Mouse (Mus musculus) stomach, embryonic 16.5 days (tissue): ENCODE data around the gene Adam11. TPM values are rescaled to one million over a fixed set of nuclear protein-coding genes. Genes with fewer than 3 reads are reported as not detected.
A peak's percentile ranks its signal among the peaks of the same experiment; 100 is the strongest.

Experiments
- ATAC-seq: fragments of 200-750 bp; cut with Nextera tagmentation; 2 replicates; pipeline ENCODE4 v1.8.0; 2017; ENCODE audit warnings: moderate number of reproducible peaks, moderate TSS enrichment; ENCODE audit not compliant: insufficient read depth, low FRiP score
- H3K27ac ChIP-seq: fragments of 300-500 bp; sonication (generic); 2 replicates; pipeline ENCODE4 v1.5.1; 2014; ENCODE audit warnings: low read length
- H3K27me3 ChIP-seq: fragments of 300-500 bp; sonication (generic); 2 replicates; pipeline ENCODE4 v1.6.1; 2014; ENCODE audit warnings: low read length, control low read depth, mixed read lengths; ENCODE audit not compliant: control insufficient read depth, insufficient read depth
- H3K36me3 ChIP-seq: fragments of 300-500 bp; sonication (generic); 2 replicates; pipeline ENCODE4 v1.6.1; 2014; ENCODE audit warnings: low read length; ENCODE audit not compliant: control insufficient read depth, insufficient read depth
- H3K4me1 ChIP-seq: fragments of 300-500 bp; sonication (generic); 2 replicates; pipeline ENCODE4 v1.6.1; 2014; ENCODE audit warnings: low read length, control low read depth, mixed read lengths; ENCODE audit not compliant: control insufficient read depth, insufficient read depth
- H3K4me2 ChIP-seq: fragments of 300-500 bp; sonication (generic); 2 replicates; pipeline ENCODE4 v1.6.1; 2014; ENCODE audit warnings: low read depth, low read length, mixed read lengths
- H3K4me3 ChIP-seq: fragments of 300-500 bp; sonication (generic); replicated peaks from 2 replicates; pipeline ENCODE4 v1.5.1; 2014; ENCODE audit warnings: mild to moderate bottlenecking, low read length
- H3K9ac ChIP-seq: fragments of 300-500 bp; sonication (generic); 2 replicates; pipeline ENCODE4 v1.6.1; 2014; ENCODE audit warnings: low read length
- H3K9me3 ChIP-seq: fragments of 300-500 bp; sonication (generic); replicated peaks from 2 replicates; pipeline ENCODE4 v1.6.1; 2016; ENCODE audit warnings: low read length, control low read depth; ENCODE audit not compliant: control insufficient read depth
- WGBS: fragments of 180-500 bp; shearing (Covaris S2); extraction: QIAGEN DNeasy Blood & Tissue Kit; methylation state at CpG from one replicate; pipeline ENCODE4 v1.1.7; 2014; 5-methylcytosine and 5-hydroxymethylcytosine counted together
- polyA plus RNA-seq: library from polyadenylated mRNA; unstranded; fragments of >200 nt; fragmentation: Nextera tagmentation; extraction: Ambion mirVana; gene quantifications from 2 replicates; pipeline ENCODE4 v1.2.1, GENCODE M21; 2015

Adam11 gene
- polyA plus RNA-seq, 1 experiment from 2014 or later: 4.5 TPM

DNA sequence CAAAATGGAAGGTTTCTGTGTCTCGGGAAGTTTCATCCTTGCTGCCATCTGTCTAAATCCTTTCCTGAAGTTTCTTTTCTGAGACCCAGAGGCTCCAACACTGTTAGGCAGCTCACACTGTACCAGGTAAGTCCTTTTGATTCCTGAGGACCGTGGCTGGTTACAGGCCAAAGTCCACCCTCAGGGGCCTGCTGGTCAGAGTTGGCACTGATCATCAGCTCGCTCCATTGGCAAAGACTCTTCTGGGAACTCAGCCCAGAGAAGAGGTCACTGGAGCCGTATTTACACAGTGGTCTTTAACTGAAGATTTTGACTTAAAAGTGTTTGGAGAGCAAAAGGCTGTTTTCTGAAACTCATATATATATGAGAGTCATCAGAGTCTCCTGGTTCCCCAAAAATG is 12.9 kb upstream of the Adam11 start:
- Histone ChIP-seq H3K27ac (no peak overlapping the region), H3K27me3 (no peaks in the 10 kb centered on the region), H3K4me1 (peaks cover under 1% of the 10 kb centered on the region; the same call in 1 of the 2 replicates), H3K9me3 (no peaks in the 10 kb centered on the region), H3K36me3 (no peaks in the 10 kb centered on the region), H3K4me3 (no peak overlapping the region), H3K9ac (no peak overlapping the region), H3K4me2 (no peak overlapping the region)
- 67% methylated on average over 4 of the region's 4 CpGs for WGBS
- ATAC-seq: no peak

DNA sequence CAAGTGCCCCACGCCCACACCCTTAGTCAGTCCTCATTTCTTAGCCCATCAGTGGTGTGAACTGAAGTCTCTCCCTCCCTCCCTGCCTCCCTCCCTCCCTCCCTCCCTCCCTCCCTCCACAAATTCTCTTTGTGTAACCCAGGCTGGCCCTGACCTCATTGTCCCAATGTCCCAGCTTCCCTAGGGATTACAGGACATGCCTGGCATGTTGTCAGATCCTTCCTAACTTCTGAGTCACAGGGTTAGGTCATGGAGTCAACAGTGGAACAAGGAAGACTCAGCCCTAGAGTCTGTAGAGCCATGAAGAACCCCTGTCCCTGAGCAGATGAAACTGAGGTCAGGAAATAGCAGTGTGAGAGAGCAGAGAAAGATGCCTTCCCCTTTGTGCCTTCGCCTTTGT is 11.5 kb upstream of the Adam11 start:
- 88% methylated on average over 2 of the region's 2 CpGs for WGBS
- Histone ChIP-seq H3K9me3 (no peaks in the 10 kb centered on the region), H3K4me2 (no peak overlapping the region), H3K27me3 (no peaks in the 10 kb centered on the region), H3K9ac (no peak overlapping the region), H3K4me1 (peaks cover 14% of the 10 kb centered on the region), H3K4me3 (no peak overlapping the region), H3K27ac (no peak overlapping the region), H3K36me3 (no peaks in the 10 kb centered on the region)
- ATAC-seq: no peak

DNA sequence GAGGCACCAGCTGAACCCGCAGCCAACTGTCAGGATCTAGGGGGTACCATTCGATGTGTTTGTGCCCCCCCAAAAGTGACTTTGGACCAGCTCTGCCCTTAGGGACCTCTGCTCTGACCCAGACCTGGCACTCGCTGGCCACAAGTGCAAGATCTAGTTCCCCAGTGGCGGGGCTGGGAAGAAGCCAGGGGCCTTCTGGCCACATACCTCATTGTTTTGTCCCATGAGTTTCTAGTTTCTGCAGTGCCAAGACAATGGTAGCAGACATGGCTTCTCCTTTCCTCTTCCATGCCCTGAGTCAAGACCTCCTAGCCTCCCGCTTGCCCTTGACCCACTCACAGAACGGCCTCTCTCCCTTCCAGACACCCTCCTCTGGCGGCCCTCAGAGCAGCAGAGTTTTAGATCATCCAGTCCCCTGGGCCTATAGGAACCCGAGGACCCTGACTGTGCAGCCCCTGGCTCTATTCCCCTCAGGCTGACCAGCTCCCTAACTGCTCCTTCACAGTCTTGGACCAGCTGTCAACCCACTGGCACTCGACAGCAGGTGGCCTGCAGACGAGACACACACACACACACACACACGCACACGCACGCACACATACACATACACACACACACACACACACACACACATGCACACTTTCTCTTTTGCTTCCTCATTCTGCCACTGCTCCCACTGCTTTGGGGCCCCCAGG is 8.2 kb upstream of the Adam11 start:
- 66% methylated on average over 13 of the region's 13 CpGs for WGBS
- Histone ChIP-seq H3K9me3 (no peaks in the 10 kb centered on the region), H3K36me3 (no peaks in the 10 kb centered on the region), H3K27ac (no peak overlapping the region), H3K9ac (no peak overlapping the region), H3K4me3 (no peak overlapping the region), H3K4me2 (no peak overlapping the region), H3K4me1 (peaks cover 15% of the 10 kb centered on the region), H3K27me3 (no peaks in the 10 kb centered on the region)
- no peak for ATAC-seq

DNA sequence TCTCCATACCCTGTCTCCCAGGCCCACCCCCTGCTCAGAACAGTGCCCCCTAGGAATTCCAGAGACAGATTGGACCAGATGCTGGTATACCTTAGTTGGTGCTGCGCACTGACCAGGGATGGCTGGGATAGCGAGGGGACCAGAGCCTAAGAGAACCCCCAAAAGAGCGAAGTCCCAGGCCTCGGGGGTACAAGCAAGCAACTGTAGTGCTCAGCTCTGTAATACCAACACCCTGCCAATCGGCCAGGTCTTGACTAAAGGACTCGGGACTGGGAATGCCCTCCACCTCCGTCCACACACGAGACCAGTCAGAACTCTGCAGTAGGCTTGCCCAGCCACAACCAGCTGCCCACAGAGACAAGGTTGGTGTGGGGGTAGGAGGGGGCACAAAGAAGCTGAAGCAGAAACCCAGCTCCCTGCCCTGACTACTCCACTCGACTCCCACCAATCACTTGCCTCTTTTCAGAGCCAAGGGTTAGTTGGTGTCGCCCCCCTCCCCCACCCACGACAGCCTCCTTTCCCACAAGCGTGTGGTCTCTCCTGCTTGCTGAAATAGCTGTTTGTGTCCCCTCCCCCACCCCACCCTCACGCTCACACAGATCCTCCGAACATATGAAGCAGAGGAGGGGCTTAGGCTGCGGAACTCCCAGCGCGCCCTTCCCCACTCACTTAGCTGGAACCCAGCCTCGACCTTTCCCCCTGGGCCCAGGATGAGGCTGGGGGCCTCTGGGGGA is 7.5 kb upstream of the Adam11 start:
- H3K4me2 ChIP-seq: peak overlapping the region; percentile 47
- H3K4me3 ChIP-seq: peak overlapping the region; percentile 14; the same call in 1 of the 2 replicates
- no peaks in the 10 kb centered on the region for H3K36me3 ChIP-seq
- no peaks in the 10 kb centered on the region for H3K9me3 ChIP-seq
- peak; percentile 59; the same call in 1 of the 2 replicates for ATAC-seq
- peak overlapping the region; percentile 55 for H3K9ac ChIP-seq
- H3K4me1 ChIP-seq: peaks cover 15% of the 10 kb centered on the region
- H3K27ac ChIP-seq: 0 out of 2 replicates have a peak overlapping the region, but pooled peaks have one; percentile 14
- H3K27me3 ChIP-seq: no peaks in the 10 kb centered on the region
- WGBS: 36% methylated on average over 18 of the region's 18 CpGs

GRCm38 (mm10) chr11:102754416-102754815 is 6.8 kb upstream of the Adam11 start:
- Histone ChIP-seq H3K4me3 (peak overlapping the region; percentile 14; the same call in 1 of the 2 replicates), H3K27ac (0 out of 2 replicates have a peak overlapping the region, but pooled peaks have one; percentile 14)
- no peak for ATAC-seq

DNA sequence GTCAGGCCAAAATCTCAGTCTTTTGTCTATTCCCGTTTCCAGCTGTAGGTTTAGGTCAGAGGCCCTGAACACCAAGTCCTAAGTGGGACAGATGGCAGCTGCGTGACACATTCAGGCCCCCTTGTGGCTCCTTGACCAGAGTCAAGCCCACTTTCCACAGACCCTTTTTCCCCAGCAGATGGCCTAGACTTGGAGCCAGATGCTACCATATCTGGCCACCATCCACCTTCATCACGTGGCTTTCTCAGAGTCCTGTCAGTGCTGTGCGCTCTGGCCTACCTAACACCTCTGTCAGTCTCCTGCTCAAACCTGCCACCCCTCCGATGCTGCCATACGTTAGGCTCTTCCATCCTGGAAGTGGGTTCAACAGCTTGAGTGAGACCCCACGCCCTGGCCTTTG is 5.8 kb upstream of the Adam11 start:
- H3K36me3 ChIP-seq: no peaks in the 10 kb centered on the region
- H3K9ac ChIP-seq: no peak overlapping the region
- no peaks in the 10 kb centered on the region for H3K9me3 ChIP-seq
- no peak overlapping the region for H3K27ac ChIP-seq
- peaks cover 15% of the 10 kb centered on the region for H3K4me1 ChIP-seq
- H3K4me2 ChIP-seq: no peak overlapping the region
- H3K27me3 ChIP-seq: no peaks in the 10 kb centered on the region
- no peak overlapping the region for H3K4me3 ChIP-seq
- WGBS: 74% methylated on average over 7 of the region's 7 CpGs
- ATAC-seq: no peak

More at GRCm38 (mm10) chr11:102754416-102754815, 6.8 kb upstream of the Adam11 start:
- Histone ChIP-seq H3K9me3 (no peaks in the 10 kb centered on the region), H3K9ac (peak overlapping the region; percentile 55), H3K36me3 (no peaks in the 10 kb centered on the region), H3K4me2 (peak overlapping the region; percentile 47), H3K27me3 (no peaks in the 10 kb centered on the region), H3K4me1 (peaks cover 15% of the 10 kb centered on the region)
- 18% methylated on average over 4 of the region's 4 CpGs for WGBS

GRCm38 (mm10) chr11:102758977-102759376 is 2.3 kb upstream of the Adam11 start:
- ATAC-seq: no peak
- Histone ChIP-seq H3K9me3 (no peaks in the 10 kb centered on the region), H3K27ac (no peak overlapping the region), H3K9ac (no peak overlapping the region), H3K4me3 (no peak overlapping the region), H3K27me3 (peaks cover 3% of the 10 kb centered on the region; the same call in 1 of the 2 replicates), H3K4me1 (peaks cover 16% of the 10 kb centered on the region), H3K36me3 (no peaks in the 10 kb centered on the region), H3K4me2 (no peak overlapping the region)
- 75% methylated on average over 2 of the region's 2 CpGs for WGBS

DNA sequence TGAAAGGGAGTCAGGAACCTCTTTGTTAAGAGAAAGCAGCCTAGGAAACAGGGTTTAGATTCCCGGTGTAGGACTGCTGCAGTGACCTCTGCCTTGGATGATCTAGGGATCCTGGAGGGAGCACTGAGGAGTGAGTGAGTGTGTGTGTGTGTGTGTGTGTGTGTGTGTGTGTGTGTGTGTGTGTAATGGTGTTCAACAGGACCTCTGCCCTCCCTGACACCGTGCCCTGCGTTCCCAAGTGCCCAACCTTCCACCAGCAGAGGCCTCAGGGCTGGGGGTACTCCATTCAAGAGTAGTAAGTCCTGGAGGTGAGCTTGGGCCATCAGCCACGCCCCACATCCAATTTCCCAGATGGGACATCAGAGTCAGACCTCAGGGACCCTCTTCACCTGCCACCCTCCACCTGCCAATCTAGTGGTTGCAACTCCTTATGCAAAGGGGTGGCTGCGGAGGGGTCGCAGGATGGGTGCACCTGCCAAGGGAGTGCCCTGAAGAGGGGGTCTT is 382 bp upstream of the Adam11 start:
- Histone ChIP-seq H3K4me1 (peaks cover 8% of the 10 kb centered on the region), H3K27me3 (peaks cover 3% of the 10 kb centered on the region; the same call in 1 of the 2 replicates), H3K9ac (peak overlapping the region; percentile 72), H3K4me2 (peak overlapping the region; percentile 100), H3K9me3 (no peaks in the 10 kb centered on the region), H3K4me3 (peak overlapping the region; percentile 62), H3K27ac (no peak overlapping the region), H3K36me3 (no peaks in the 10 kb centered on the region)
- 30% methylated on average over 6 of the region's 6 CpGs for WGBS
- ATAC-seq: peak; percentile 15; the same call in 1 of the 2 replicates

GRCm38 (mm10) chr11:102762248-102762647 is 1.0 kb downstream of the Adam11 start:
- WGBS: 21% methylated on average over 15 of the region's 15 CpGs
- Histone ChIP-seq H3K36me3 (no peaks in the 10 kb centered on the region), H3K9me3 (no peaks in the 10 kb centered on the region), H3K9ac (peak overlapping the region; percentile 72), H3K4me3 (peak overlapping the region; percentile 62), H3K27ac (no peak overlapping the region), H3K4me1 (peaks cover 8% of the 10 kb centered on the region), H3K4me2 (peak overlapping the region; percentile 100), H3K27me3 (peaks cover 3% of the 10 kb centered on the region; the same call in 1 of the 2 replicates)
- no peak for ATAC-seq
